Mouse (Mus musculus) neural tube, embryonic 10.5 days (tissue): Measurements from ENCODE around the gene Med12.

ENCODE experiments used
- DNase-seq: peaks from one replicate; pipeline ENCODE4 v3.0.0-alpha.2; 2017; ENCODE audit warnings: low spot score; ENCODE audit errors: extremely low spot score

Gene Med12

DNA sequence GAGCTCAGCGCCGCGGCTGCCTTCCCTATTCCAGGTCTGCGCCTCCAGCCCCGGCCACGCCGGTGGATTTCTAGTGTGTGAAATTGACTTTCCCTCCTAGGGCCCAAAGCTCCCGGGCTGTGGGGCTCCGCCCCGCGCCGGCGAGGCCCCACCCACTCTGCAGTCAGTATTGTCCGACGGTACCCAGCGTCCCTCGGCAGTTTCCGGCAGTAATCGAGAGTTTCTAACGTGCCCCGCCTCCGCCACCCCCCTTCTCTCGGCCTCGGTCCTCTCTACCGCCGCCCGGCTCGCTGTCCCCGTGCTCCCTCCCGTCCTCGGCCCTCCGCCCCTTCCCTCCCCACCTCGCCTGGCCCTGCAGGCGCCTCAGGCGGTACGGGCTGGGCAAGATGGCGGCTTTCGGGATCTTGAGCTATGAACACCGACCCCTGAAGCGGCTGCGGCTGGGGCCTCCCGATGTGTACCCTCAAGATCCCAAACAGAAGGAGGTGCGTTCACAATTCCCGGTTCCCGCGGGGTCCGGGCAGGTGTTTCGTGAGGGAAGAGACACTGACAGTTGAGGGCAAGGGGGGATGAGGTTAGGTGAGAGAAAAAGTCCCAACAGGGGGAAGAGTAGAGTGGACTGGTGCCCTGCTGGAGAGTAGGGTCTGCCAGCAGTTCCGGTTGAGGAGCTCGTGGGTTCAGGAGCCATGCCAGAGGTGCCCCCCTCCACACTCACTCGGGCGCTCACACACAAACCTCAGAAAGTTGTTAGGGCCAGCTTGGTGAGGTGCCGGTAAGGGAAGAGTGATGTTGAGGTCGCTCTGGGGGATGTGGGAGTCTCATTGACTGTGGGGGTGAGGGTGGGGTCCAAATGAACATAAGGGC is at the start of gene Med12:
TSS of gene Med12 (plus strand) at position 156 of the 864 bp plus-strand sequence.
- DNase-seq = peak; percentile 79

DNA sequence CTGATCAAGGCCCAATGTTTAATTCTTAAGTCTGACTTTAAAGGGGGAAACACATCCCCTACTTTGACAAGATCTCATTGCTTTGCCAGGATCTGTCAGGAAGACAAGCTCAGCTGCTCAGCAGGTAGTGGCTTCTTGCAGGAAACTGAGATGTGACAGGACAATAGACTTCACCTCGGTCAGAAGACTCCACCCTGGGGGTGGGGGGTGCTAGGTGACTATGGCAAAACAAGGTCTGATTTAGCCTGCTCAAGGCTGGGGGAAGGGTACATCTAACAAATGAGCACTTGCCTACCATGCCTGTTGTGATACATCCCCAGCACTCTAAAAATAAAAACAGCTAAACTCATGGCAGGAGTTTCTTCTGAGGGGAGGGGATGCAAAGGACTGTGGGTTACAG is 28.8 kb upstream of the Med12 start:
- no peak for DNase-seq

DNA sequence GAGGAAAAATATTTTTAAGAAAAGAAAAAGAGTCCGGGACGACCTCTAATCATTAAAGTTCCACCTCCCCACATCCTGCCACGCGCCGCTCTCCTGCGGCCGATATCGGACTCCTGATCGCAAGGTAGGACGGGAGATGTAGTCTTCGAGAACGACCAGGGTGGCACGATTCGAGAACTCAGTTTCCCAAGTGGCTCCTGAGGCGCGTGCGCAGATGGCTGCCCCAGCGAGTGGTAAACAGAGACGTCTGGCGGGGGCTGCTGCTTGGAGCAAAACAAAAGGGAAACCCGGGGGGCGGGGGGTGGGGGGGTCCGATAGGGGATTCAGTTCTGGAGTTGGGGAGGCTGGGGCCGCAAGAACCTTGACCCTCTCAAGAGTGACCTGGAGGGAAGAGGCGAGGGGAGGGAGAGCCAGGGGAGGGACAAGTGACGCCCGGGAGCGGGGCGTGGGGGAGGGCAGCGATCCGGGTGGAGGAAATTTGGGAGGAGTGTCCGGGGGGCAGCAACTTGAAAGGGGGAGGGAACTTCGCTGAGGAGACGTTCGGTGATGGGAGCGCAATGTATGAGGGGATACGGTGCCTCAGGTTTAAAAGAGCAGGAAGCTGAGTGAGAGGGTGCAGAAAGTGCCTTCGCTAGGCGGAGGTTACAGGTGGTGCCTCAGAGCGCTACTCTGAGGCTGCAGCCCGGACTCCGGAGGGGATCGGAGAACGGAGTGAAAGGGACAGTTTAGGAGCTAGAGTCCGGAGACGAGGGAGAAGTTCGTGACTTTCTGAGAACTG is 19.7 kb upstream of the Med12 start, which contains the start of gene Foxo4:
TSS of gene Foxo4 (plus strand) at position 577 of the 778 bp plus-strand sequence.
- peak; percentile 77 for DNase-seq

DNA sequence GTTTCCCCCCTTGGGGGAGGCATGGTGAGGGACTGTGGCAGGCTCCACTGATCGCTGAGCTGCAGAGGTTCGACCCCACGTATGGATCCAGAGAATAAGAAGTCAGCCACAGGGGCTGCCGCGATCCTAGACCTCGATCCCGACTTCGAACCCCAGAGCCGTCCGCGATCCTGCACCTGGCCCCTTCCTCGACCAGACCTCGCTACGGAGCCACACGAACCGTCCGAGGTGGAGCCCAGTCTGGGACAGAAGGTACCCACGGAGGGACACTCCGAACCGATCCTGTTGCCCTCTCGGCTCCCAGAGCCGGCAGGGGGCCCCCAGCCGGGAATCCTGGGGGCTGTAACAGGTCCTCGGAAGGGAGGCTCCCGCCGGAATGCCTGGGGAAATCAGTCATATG is 19.1 kb upstream of the Med12 start:
- DNase-seq = peak; percentile 28

GRCm38 (mm10) chrX:101256603-101257002 is 17.2 kb upstream of the Med12 start:
- DNase-seq = no peak

GRCm38 (mm10) chrX:101260441-101261325 is 13.1 kb upstream of the Med12 start:
- DNase-seq = peak; percentile 55

GRCm38 (mm10) chrX:101263892-101264291 is 9.9 kb upstream of the Med12 start, which contains the start of gene Gm614:
TSS of gene Gm614 (minus strand) at chrX:101263992.
- DNase-seq = no peak

DNA sequence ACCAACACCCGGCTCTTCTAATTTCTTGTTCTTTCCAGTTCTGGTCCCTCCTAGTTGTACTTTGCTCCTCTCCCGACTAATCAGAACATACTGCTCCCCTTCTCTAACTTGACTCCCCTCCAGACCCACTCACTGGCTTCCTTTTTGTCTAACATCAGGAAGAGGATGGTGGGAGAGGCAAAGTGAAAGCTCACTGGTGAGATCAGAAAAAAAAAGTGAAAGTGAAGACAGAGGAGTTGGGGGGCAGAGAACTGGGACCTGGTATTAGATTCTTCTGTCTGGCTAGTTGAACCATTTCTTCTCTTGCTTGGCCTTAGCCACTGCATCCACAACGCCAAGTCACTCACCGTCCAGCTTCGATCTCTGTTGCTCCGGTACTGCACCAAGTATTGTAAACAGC is 7.2 kb upstream of the Med12 start:
- DNase-seq = no peak

GRCm38 (mm10) chrX:101268025-101268754 is 5.6 kb upstream of the Med12 start, which contains the start of gene Il2rg:
TSS of gene Il2rg (minus strand) at chrX:101268255.
- no peak for DNase-seq

DNA sequence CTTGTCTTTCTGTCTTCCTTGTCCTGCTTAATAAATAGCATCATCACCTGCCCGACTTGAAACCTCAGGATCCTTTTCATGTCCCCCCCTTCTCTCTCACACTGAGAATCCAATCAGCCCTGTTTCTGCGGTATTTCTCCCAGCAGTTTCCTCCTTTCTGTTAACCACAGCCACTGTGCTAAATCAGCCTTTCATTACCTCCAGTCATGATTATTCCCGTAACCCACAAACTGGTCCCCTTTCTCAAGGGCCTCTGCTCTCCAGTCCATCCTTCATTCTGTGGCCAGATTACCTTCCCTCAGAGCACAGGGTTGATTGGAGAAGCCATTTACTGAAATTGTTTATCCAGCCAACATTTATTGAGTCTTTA is 5.1 kb upstream of the Med12 start, which contains the start of gene Gm20489:
TSS of gene Gm20489 (minus strand) at position 269 of the 370 bp plus-strand sequence.
- DNase-seq = no peak

GRCm38 (mm10) chrX:101273410-101273809 is 420 bp upstream of the Med12 start:
- no peak for DNase-seq

GRCm38 (mm10) chrX:101282813-101283212 is 9.0 kb downstream of the Med12 start:
- DNase-seq = no peak

- peak; percentile 43 for DNase-seq
These were observed 11.7 kb downstream of the Med12 start for GRCm38 (mm10) chrX:101285534-101285933.

DNA sequence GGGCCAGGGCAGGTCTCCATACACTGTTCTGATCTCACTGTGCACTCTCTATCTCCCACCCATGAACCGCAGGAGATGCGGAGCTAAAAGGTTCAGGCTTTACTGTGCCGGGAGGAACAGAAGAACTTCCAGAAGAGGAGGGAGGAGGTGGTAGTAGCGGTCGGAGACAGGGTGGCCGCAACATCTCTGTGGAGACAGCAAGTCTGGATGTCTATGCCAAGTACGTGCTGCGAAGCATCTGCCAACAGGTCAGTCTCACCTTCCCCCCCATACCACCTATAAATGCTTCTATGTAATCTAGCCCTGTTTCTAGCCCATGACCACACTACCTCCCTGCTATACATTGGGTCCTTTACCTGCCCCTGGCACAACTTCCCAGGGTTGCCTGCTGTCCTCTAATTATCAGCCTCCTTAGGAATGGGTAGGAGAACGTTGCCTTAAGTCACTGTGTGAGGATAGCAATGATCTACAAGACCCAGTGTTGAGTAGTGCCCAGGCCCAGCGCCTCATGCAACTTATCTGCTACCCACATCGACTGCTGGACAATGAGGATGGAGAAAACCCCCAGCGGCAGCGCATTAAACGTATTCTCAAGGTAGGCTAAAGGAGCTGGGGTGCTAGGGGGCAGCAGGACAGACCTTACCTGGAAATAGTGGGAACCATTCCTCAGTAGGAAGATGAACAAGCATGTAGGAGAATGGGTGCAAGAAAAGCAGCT is 12.3 kb downstream of the Med12 start:
- DNase-seq = no peak

GRCm38 (mm10) chrX:101287543-101287942 is 13.7 kb downstream of the Med12 start:
- DNase-seq = no peak

DNA sequence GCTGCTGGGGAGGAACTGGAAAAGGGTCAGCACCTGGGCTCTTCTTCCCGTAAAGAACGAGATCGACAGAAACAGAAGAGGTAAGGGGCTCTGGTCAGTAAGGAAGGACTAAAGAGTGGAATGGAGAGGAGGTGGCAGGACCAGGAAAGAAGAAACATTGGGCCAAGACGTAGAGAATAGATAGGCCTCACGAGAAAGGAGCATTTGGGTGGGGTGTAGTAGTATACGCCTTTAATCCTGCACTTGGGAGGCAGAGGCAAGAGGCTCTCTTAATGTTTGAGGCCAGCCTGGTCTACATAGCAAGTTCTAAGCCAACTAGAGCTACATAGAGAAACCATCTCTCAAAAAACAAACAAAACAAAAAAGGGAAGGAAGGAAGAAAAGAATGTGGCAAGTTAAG is 14.6 kb downstream of the Med12 start:
- no peak for DNase-seq

- no peak for DNase-seq
These were observed 15.2 kb downstream of the Med12 start for GRCm38 (mm10) chrX:101289037-101289436.

- DNase-seq = no peak
These were observed 16.3 kb downstream of the Med12 start for GRCm38 (mm10) chrX:101290111-101290510.

DNA sequence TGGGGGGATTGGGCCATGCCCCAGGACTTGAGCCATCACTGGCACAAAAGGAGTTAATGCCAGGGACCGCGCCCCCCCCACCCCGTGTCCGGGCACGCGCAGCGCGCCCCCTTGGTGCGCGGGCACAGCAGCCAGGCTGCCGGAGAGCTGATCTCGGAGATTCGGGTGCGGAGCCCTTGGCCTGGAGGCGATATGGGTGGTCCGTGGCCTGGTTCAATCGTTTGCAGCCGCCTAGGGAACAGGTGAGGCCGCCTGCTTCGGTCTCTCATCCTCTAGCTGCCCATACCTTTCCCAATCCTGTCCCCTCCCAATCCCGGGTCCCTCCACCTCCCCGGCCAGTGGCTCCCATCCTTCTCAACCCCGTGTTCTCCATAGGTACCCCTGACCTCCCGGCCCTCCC is 25.2 kb downstream of the Med12 start, which contains the start of gene Nlgn3:
TSS of gene Nlgn3 (plus strand) at position 114 of the 400 bp plus-strand sequence.
- DNase-seq = peak; percentile 26
